Mouse (Mus musculus) fibroblast of lung, adult 2 months (primary cell): ENCODE data around the gene Actr8.

Source experiments
- DNase-seq: peaks from one replicate; pipeline ENCODE4 v3.0.0-alpha.2; 2011; ENCODE audit warnings: low read depth

The Actr8 gene

DNA sequence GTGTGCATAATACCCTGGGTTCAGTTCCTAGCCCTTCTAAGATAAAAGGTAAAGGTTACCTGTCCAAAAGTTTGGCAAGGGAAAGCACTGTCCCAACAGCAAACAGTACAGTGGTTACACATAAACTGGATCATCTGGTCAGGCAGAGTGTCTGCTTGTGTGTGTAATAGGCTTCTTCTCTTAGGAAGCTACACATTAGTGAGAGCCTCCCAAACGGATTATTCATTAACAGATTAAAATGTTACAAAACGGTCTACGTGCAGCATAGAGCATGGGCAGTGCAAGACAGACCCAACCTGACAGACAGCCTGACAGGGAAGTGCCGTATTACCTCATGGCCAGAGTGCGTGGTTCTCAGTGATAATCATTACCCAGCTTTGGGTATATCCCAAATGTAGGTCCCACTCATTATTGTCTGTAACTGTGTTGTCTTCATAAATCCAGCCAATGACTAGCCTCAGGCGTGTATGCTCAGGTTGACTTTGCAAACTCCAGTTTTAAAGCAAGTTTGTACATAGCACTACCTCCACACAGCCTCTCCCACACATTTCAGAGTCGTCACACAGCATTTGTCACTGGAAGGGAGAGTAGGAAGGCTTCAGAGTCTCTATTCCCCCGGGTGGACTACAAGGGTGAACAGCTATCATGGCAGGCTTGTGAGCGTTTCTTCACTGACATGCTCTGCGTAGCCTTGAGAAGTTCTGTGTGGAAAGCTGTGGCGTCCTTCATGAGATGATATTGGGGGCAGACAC lies 18.0 kb downstream of the Actr8 start:
- DNase-seq: no peak

DNA sequence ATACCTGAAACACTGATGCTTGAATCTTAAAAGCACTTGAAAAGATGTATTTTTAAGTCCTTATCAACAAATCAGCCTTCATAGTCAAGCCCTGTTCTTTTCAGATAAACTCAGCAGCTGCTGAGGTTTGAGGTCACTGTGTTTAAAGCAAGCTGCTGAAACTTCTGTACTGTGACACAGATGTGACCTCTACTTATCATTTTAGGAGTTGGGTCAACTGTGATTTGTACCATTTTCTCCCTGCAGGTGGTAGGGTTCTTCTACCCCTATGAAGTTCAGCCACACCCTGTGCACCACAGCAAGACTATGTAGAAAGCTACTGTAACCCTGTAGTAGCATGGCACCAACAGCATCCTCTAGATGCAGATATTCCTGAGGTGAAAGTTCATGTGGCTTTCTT lies 19.2 kb downstream of the Actr8 start:
- no peak for DNase-seq

DNA sequence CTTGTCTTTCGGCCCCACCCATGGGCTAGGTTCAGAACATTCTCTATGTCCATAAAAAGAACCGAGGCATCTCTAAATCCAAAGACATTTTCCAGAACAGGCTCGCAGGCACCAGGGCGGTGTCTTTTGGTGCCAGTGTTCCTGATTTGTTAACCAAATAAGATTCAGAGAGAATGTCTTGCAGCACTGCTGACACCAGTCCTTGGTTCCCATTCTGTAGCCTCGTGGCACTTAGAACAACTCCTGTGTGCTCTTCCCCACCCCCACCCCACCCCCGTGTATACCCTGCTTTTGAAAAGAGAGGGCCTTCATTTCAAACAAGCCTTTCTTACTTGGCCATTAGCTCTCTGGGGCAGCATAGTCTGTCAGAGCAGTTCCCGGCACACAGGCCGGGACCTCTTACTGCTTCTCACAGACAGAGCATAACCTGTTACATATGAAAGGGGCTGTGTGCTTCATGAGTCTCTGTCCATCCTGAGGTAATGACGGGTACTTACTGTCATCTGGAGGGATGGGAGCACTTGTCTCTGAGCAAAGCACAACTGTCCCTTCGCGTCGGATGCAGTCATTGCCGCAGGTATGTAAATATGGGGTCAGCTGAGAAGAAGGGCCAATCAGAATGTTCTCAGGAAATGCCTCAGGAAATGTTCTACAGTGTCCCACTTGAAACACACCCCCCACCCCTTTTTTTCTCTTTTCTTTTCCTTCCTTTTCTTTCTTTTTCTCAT lies 20.8 kb downstream of the Actr8 start:
- DNase-seq: no peak

DNA sequence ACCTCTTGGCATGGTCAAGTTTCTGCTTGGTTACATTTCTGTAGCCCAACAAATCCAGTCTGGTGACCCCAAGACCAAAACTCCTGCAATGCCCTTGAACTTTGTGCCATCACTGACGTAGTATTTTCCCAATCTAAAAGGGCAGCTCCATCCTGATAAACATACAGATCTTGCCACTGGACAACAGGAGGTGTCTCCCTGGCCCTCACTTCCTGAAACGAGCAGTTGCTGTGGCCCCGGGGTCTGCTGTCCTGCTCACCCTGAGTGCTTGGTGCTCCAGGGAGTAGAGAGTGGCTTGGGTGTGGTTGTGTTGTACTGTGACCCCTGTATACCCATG lies 21.3 kb downstream of the Actr8 start:
- no peak for DNase-seq

DNA sequence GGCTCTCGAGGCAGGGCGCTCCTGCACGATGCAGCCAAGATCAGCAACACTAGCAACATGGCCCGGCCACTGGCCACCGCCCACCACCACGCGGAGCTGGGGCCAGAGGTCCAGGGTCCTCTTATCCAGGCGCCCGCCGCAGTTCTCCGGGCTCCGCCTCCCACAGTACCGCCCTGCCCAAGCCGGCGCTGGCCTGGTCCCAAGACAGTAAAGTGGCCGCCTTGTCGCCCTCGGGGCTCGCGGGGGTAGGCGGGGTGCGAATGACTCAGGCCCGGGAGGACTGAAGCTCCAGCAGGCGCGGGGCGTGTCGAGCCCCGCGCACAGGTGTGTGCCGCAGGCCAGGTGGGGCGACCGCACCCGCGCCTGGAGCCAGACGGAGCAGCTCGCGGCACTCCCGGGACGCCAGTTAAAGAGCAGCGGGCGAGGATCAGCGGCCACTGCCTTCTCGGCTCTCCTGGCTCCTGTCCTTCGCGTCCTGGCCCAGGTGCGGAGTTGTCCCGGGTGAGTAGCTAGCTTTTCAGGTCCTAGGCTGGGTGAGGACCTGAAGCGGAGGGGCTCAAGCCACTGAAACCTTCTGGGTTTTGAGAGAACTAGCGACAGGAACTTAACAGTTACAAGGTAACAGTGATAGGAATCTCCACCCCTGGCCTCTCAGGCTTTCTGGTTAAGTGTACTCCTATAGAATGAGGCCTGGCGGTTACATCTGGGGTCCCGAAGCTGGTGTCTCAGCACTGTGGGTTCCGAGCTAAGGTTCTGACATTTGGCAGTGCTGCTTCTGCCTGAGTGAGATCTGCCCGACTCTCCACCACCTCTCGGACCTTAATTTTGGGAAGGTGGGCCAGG lies 30.8 kb downstream of the Actr8 start, which contains the start of the genes Il17rb and Chdh:
TSS of gene Il17rb (minus strand) at position 164 of the 843 bp plus-strand sequence.
TSS of gene Chdh (plus strand) at position 291 of the 843 bp plus-strand sequence.
- no peak for DNase-seq

DNA sequence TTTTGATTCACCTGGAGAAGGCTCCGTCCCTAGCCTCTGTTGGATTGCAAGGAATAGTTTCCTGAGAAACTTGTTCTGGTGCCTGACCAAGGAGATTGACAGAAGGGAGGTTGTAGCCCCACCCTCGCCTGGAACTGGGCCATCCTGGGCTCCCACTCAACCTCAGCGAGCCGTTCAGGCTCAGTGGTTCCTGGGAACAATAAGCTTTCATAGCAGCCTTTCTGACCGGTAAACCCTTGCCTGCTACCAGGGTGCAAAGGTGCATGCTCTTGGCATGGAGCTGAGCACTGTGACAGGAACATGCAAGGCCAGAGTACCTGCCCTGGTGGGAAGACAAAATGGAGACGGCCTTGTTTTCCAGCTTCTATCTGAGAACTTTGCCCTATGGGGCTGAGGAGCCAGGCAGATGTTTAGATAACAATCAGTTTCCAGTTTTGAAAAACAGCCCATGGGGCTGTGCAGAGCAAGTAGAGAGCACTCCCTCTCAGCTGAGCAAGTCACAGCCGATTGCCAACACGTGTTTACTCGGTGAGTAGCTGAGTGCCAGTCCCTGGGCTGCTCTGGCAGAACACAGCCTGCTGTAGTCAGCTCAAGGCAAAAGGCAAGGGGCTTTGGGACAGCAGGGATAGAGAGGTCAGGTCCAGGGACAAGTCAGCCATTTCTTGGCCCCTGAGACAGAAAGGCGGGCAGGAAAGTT lies 31.9 kb downstream of the Actr8 start:
- peak; percentile 83 for DNase-seq

DNA sequence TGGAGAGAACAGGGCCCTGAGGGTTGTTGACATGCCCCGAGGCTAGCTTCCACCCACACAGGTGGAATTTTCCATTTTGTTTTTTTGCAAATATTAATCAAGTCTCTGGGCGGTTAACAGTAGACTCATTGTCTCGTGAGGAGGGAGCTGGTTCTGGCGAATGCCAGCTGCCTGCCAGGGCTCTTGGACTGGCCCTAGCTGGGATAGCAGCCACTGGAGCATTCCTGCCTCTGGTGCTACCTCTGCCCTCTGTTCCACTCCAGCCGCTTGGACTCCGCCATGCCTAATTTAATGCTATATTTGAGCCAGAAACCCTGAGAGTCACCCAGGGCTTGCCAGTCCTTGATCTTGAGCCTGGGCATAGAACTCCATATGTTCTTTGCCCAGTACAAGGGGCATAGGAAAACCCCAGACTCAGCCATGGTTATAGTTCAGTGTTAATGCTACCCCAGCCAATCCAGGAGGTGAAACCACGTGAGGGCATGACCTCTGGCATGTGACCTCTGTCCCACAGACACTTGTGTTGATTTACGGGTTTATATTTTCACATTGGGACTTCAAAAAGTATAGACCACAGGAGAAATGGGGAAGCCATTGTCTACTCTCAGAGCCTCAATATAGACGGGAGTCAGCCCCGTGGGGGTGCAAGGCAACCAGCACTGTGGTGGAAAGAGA lies 33.9 kb downstream of the Actr8 start:
- peak; percentile 85 for DNase-seq

DNA sequence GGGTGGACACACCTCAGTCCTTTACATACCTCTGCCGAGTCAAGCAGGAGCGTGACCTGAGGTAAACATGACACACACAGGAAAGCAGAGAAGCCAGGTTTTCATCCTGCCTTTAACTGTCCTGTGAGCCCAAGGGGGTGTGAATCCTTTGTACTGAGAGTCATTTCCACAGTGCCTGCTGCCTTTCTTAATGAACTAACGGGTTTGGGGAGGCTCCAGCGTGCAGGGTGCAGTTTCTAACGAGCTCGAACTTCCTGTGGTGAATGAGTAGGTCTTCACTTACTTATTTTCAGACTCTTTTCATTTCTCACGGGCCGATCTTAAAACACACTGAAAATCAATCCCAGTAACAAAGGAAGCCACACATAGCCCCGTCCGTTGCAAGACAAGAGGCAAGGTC lies 36.4 kb downstream of the Actr8 start:
- no peak for DNase-seq

DNA sequence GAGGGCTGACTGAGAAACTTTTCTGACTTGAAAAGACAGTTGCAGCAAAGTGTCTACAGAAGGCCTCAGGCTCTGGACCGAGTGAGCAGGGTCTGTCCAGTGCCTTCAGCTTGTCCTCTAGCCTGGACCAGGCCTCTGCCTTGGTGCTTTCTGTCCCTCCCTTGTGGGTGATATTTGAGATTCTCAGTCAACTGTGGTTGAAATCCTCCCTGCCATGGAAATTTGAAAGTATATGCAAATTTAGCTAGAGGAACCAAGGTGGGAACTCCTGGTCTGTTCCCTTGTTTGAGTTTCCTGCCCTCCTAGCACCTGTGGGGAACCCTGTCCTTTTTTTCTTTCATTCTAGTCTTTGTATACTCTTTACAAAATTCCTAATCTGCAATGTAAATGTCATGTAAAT lies 36.9 kb downstream of the Actr8 start:
- no peak for DNase-seq

DNA sequence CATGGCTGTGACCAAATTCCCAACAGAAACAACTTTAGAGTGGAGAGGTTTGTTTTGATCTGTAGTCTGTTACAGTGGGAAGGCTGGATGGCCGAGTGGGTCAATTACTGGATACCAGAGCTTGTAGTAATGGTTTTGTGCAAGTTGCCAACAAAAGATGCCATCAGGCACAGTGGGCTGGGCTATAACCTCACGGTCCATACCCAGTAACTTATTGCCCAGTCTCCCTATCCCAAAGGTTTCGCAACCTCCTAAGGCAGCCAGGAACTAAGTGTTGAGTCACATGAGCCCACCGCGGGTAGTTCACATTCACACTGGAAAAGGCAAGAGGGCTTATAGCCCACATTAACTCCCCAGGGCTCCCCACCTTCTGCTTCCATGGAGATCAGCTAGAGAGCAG lies 38.5 kb downstream of the Actr8 start:
- DNase-seq: peak; percentile 85

DNA sequence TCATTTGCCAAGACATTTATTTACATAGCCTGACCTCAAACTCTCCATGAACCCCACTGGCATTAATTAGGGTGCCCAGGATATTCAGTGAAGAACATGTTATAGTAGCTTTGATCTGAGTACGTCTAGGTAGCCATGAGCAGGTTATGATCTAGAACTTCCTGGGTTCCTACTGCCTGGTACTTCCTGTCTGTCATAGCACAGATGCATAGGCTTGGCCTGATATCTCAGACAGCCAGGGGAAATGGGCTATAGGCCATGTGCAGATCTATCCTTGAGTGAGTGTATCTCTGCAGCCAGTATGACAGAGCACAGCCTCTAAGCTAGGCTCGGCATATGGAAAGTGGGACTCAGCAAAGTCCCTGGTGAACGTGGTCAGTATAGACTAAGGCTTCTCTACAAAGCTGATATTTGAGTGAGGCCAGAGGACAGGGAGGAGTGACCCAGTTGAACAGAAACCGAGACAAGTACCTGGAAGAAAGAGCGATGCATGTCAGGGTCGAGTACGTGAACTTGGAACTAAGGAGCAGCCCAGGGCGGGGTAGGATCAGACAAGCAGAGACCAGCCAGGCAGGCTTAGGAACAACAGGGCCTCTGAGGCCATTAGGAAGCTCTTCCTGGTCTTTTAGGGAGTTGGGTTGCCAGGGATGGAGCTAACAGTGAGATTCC lies 39.8 kb downstream of the Actr8 start:
- no peak for DNase-seq

DNA sequence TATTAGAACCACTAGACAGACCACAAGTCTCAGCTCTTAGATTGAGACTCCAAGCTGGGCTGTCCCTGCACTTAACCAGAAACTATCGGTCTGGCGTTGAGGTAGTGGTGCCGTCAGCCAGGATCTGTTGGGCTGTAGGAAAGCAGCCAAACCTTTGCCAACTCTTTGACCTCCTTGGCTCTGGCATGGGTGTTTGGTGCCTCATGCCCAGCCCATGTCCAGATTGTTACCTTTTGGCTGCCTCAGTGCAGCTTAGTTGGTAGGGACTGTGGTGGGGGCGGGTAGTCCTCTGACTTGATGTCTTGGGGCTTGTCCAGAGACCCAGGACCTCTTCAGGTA lies 40.3 kb downstream of the Actr8 start:
- DNase-seq: peak; percentile 40

DNA sequence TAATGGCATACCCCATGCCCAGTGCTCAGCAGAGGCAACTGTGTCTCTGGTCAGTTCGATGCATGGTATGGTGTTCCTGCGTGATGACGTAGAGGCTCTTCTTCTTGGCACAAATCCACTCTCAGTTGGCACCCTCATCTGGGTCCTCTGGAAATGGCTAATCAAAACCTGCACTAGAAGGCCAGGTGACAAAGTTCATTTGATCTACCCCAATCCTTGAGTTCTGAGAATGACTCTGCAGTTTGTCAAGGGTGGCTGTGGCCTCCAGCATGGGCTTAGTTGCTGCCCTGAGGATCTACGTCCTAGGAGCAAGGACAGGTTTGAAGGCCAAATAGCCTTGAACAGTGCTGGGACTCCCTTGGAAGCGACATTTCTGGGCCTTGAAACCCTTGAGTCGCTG lies 40.7 kb downstream of the Actr8 start:
- no peak for DNase-seq

DNA sequence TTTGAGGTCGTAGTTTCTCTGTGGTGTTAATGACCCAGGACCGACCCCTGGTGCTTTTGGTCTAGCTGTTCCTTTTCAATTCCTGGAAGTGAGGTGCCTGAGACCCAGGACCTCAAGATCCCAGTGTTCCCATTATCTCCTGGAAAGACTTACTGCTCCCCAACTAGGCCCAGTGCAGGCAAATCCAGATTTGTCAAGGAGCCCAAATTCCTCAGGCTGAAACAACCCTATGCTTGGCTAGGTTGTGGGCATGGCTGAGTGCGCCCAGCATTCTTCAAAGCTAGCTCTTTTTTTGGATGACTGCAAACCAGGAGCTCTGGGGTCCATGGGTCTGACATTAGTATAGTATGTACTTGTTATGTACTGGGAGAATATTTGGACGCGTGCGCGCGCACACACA lies 41.2 kb downstream of the Actr8 start:
- no peak for DNase-seq

DNA sequence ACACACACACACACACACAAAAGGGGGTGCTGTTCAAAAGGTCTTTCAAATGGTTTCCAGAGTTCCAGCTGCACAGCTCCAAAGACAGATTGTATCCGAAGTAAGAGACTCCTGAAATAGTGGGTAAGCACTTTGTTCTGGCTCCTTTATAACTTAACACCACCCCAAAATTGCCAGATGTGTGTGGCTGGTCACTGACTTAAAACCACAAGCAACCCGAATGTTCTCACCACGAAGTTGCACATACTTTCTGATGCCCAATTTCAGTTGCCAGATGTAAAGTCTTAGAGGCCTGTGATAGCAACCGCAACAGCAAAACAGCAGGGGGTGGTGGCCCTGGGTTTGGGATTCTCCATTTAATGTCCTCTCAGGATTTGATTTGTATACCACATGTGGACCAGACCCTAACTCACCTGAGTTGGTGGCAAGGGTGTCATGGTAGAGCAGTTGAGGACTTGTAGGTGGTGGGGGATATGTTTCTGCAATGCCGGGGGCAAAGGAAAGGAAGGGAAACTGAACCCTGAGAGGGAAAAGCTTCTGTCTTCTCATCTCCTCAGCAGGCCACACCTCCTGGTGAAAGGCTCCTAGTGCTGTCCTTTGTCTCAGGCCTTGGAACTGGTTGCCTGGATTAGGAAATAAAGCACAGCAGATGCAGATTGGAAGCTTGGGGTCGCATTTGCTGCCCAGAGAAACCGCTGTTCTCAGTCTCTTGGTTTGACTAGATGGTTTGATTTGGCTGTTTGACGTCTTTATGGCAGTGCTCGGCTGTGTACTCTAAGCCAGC lies 41.8 kb downstream of the Actr8 start:
- DNase-seq: no peak

DNA sequence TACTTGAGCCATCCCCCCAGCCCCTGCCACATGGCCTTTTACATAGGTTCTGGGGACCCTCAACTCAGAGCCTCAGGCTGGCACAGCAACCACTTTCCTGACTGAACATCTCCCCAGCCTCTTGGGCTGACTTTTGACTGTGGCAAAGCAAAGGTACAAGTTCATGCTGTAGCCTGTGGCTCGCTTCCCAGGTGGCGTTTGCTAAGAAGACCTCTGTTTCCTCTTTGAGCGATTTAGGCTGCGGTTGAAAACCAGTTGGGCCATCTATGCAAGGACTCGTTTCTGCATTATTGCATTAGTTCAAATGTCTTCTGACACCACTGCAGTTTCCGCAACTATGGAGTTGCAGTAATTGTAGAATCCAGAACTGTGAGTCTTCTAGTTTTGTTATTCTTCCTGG lies 44.3 kb downstream of the Actr8 start:
- DNase-seq: no peak

DNA sequence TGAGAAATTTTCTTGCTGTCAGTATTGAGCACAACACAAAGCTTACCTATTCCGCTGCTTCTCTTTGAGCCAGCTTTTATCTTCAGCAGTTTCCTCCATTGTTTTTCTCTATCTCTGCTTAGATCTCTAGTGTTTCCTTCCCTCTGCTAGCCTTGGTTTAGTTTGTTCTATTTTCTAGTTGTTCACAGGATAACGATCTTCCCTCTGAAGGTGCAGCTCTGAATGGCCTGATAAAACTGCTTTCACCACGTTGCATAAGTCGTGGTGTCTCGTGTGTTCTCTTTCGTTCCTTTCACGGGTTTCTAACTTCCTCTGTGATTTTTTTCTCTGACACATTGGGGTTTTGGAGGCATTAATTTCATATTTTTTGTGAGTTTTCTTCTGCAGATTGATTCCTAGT lies 46.2 kb downstream of the Actr8 start:
- DNase-seq: no peak

DNA sequence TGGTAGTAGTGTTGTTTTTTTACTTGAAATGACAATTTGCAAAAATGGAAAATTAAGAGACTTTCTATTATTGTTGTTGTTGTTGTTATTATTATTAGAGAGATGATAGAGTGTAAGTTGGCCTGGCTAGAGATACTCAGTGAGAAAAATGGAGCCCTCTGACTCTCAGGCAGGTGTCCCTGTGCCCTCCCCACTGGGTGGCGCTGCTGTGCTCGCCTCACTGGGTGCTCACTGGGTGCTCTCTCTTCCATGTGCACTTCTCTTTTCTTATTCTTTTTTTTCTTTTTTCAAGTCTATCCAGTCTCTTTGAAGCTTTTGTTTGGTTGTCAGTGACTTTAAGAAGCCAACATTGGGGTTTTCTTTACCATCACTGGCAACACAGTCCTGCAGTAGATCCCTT lies 49.2 kb downstream of the Actr8 start:
- no peak for DNase-seq

DNA sequence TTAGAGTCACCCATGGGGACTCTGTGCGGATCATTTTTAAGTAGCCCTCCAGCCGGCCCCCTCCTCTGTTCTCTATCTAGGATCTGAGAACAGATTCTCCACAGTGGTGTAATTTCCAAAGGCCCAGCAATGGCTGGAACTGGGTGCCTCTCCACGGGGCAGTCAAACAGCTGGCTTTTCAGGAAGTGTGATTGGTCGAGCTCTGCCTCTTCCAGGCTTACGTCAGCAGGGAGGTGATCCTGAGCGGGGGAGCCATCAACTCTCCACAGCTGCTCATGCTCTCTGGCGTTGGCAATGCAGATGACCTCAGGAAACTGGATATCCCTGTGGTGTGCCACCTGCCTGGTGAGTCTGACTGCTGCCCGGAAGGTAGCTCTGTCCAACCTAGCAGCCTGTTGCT lies 55.3 kb downstream of the Actr8 start:
- no peak for DNase-seq

DNA sequence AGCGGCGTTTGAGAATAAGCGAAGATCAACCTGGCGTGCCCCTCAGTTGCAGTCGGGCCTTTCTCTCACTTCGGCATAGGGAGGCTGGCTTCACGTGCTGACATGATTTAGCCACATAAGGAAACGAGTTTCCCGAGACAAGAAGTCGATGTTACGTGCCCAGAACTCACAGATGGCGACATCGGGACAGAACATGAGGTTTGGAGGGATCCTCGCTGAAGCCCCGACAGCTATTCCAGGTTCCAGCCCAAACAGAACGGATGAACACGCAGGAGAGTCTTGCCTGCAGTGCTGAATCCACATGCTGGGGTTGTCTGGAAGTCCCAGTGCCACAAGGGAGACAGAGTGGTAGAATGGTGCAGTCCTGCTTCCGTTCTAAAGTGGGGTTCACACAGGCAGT lies 60.3 kb downstream of the Actr8 start:
- DNase-seq: no peak
